Mouse (Mus musculus): ENCODE measurements around the gene Tm4sf4. TPM values are rescaled to one million over a fixed set of nuclear protein-coding genes. Genes with fewer than 3 reads are reported as not detected.
A peak's percentile ranks its signal among the peaks of the same experiment; 100 is the strongest.

Gene Tm4sf4
- total RNA-seq, 1 experiment from 2014 or later, result not detected

DNA sequence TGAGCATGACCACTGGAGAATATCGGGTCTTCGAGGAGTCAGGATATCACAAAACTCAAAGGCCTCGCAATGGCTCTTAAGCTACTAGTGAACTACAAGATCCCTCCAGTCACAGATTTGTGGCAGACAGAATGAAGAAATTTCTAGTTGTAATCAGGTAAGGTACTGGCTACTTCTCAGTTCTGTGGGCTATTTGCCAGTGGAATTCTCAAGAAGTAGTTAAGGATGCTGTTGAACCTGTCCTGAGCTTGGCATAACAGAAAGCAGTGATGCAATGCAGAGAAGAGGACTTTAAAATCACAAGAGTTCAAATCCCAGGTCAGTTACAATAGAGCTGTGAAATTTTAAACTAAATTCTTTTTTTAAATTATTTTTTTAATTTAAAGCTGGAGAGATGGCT, 44.2 kb downstream of the Tm4sf4 start:
- ATAC-seq (replicated peaks in 1 of 2; ENCODE audit: insufficient read depth in 1 of 2, low FRiP score in 2 of 2, low TSS enrichment in 1 of 2, low read depth in 1 of 2, poor library complexity in 2 of 2, severe bottlenecking in 2 of 2), result no peak

DNA sequence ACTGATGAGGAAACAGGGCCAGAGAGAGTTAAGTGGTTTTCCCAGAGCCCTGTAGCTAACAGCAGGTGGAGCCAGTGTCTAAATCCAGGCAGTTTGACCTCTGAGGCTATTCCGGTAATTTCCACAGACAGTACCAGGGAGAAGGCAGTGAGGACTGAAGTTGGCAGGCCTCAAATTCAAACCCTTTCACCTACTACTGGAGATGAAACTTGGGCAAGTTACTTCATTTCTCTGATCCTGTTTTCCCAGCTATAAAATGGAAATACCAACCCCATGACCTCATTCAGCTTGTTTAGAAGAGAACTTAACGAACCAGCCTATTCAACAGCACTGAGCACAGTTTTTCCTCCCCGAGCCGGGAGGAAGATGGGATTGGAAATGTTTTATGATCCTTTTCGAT, 45.2 kb downstream of the Tm4sf4 start:
- peak; percentile 56 to 57; a peak in 1 of 4 replicates for ATAC-seq (replicated peaks in 1 of 2; ENCODE audit: insufficient read depth in 1 of 2, low FRiP score in 2 of 2, low TSS enrichment in 1 of 2, low read depth in 1 of 2, poor library complexity in 2 of 2, severe bottlenecking in 2 of 2)

DNA sequence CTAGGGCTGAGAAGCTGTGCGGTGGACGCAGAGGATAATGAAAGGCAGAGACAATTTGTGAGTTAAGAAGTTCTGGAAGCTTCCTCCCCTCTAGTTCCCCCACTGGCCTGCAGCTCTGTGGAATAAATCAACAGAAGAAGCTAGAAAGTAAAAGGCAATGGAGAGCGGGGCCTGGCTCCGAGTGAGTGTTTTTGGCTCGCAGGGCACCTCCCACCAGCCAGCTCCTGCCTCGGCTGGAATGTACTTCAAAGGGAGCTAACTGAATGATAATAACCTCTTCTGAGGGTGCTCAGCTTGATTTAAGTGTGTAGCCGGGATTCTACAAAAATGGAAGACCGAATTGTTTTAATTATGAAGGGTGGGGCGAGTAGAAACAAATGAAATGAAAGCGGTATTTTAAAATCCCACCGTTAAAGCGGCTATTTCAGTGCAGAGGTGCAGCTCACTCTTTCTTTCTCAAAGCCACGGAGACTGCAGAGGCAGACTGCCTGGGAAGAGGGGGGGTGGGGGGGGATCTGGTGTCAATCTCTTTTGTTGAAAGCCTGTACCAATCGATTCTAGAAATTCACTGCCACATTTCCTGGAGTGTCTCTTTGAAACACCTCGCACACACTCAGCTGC, 46.0 kb downstream of the Tm4sf4 start:
- peak; percentile 23 to 47; a peak in 2 of 4 replicates for ATAC-seq (replicated peaks in 1 of 2; ENCODE audit: insufficient read depth in 1 of 2, low FRiP score in 2 of 2, low TSS enrichment in 1 of 2, low read depth in 1 of 2, poor library complexity in 2 of 2, severe bottlenecking in 2 of 2)

DNA sequence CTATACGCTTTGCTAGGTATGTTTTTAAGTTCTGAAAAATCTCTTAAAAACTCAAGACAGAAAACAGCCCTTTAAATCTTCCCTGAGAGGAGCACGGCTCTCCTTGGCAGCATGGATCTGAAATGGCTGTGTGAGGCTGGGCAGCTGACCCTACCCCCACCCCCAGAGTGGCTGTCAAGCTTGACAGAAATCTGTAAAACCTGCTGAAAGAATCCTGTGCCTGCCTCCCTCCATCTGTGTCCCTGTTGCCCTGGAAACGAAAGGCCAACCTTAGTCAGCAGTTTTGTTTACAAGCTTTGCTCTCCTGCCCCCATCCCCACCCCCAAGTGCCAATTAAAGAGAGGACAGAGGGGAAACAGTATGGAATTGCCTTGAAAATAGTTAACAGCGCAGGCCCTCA, 47.3 kb downstream of the Tm4sf4 start:
- ATAC-seq (replicated peaks in 1 of 2; ENCODE audit: insufficient read depth in 1 of 2, low FRiP score in 2 of 2, low TSS enrichment in 1 of 2, low read depth in 1 of 2, poor library complexity in 2 of 2, severe bottlenecking in 2 of 2), result no peak

DNA sequence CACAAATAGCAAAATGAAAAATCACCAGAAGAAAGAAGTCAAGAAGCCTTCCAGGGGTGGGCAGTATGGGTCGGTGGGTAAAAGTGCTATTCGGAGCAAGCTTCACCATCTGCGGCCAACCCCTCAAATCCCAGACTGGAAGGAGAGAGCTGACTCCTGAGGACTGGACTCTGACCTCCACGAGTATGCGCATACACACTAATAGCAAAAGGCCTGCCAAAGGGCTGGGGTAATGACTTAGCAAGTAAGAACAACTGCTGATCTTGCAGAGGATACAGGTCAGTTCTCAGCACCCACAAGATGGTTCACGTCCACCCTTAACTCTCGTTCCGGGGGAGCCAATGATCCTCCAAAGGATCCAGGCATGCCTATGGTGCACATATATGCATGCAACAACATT, 49.3 kb downstream of the Tm4sf4 start:
- no peak for ATAC-seq (replicated peaks in 1 of 2; ENCODE audit: insufficient read depth in 1 of 2, low FRiP score in 2 of 2, low TSS enrichment in 1 of 2, low read depth in 1 of 2, poor library complexity in 2 of 2, severe bottlenecking in 2 of 2)

DNA sequence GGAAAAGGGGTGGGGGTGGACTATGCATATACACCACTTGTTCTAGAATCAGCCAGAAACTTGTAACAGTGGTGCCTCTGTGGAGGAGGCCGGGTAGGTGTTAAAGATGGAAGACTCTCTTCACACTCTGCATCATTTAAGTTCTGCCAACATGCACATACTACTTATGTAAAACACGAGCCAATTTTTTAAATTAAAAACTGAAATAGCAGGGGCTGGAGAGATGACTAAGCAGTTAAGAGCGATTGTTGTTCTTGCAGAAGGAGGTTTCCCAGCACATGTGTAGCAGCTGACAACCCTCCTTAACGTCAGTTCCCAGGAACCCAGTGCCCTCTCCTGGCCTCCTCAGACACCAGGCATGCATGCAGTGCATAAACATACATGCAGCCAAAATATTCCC, 55.5 kb downstream of the Tm4sf4 start:
- ATAC-seq (replicated peaks in 1 of 2; ENCODE audit: insufficient read depth in 1 of 2, low FRiP score in 2 of 2, low TSS enrichment in 1 of 2, low read depth in 1 of 2, poor library complexity in 2 of 2, severe bottlenecking in 2 of 2), result no peak

DNA sequence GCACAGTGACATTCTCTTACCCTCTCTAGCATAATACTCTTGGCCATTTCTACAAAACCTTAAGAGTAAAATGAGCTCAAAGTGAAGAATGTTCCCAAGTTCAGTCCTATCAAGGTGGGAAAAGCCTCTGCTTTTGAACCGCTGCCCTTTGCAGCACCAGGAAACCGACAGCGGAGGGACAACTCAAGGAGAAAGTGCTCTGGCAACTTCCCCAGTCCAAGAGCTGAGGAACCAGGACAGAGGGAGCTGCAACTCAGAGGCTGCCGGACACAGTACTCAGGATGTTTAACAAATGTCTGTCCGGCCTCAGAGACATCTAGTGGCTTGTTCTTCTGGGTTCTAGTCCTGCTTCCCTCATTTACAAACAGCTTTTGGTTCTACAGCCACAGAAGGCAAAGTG, 56.9 kb downstream of the Tm4sf4 start:
- ATAC-seq (replicated peaks in 1 of 2; ENCODE audit: insufficient read depth in 1 of 2, low FRiP score in 2 of 2, low TSS enrichment in 1 of 2, low read depth in 1 of 2, poor library complexity in 2 of 2, severe bottlenecking in 2 of 2), result no peak

DNA sequence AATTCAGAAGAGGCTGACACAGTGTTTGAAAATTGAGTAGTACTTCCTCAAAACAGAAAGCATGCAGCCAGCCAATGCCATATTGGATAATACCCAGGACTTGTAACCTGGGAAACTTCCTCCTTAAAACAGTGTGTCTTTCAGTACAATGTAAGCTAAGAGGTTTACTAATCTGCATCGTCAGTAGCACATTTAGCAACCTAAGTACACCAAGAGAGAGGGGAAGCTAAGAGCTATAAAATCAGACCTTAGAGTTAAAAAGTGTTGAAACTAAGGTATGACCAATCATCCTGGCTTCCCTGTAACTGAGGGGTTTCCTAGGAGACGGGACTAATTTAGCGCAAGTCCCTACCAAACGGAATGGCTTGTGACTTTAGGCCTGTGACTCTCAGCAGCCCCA, 61.0 kb downstream of the Tm4sf4 start:
- ATAC-seq (replicated peaks in 1 of 2; ENCODE audit: insufficient read depth in 1 of 2, low FRiP score in 2 of 2, low TSS enrichment in 1 of 2, low read depth in 1 of 2, poor library complexity in 2 of 2, severe bottlenecking in 2 of 2), result no peak

DNA sequence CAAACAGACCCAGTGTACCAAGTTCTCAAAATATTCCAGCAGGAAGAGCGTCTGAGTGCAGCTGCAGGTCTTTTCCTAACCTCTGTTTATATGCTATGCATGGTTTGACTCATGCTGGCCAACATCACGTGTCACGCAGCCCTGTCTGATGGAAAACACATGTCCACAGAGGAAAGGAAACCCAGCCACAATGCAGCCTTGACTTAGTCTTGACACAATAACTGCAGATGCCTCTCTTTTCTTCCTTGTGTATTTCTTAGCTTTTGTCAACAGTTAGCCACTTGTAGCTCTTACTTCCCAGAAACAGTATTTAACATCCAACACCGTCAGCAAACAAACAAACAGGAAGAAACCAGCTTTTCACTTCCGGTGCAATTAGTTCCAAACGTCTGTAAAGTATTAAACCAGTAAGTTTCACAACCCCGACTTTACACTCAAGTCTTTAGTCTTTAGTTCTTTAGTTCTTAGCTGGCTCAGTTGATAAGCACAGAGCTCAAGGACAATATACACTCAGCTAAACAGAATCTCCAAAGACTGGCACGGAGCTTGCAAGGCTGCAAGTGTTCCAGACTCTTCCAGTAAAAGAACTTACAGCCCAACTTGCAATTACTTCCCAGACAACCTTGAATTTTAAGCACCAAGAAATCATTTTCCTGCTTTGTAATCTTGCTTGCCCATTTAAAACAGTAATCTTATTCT, 62.5 kb downstream of the Tm4sf4 start:
- no peak for ATAC-seq (replicated peaks in 1 of 2; ENCODE audit: insufficient read depth in 1 of 2, low FRiP score in 2 of 2, low TSS enrichment in 1 of 2, low read depth in 1 of 2, poor library complexity in 2 of 2, severe bottlenecking in 2 of 2)

Other genes starting within 250 kb of the Tm4sf4 start
- 1.4 TPM in 1 of 2 replicates, not detected in the other for gene Tm4sf1, start 123.3 kb upstream of the Tm4sf4 start, total RNA-seq (2017)
- 0.56 and 0.99 TPM in 2 replicates for gene Wwtr1, start 150.6 kb downstream of the Tm4sf4 start, total RNA-seq (2017)
- 11.7 and 22.3 TPM in 2 replicates for gene Commd2, start 226.4 kb downstream of the Tm4sf4 start, total RNA-seq (2017)

Measured in hematopoietic stem cell, adult 5-6 weeks (primary cell).